Mouse (Mus musculus): ENCODE measurements at regions not wholly inside any gene's neighbourhood (a gene's known extent, or its start where the extent isn't known, plus 50 kb on each side); places are given as distances from the start of the nearest gene placed in this dataset.

DNA sequence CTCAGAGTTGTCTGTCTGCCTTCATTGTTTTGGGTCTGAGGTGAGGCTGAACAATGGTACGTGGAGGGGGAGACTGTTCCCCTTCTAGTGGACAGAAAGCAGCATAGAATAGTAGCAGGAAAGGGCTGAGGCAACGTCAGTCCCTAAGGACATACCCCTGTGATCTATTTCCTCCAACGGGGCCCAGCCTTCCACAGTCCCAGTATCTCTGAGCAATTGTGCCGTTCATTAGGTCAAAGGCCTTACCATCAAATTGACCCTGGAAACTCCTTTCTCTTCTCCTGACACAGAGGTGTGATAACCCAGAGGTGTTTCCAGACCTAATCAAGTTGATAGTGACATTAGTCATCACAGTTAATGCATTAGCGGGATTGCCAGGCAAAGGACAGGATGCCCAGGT, 73.4 kb upstream of the Nr5a2 start:
- H3K27me3 ChIP-seq (ENCODE audit: control insufficient read depth, insufficient read depth, low read length) = no peaks in the 10 kb centered on the region
- H3K4me3 ChIP-seq (replicated peaks; ENCODE audit: low read length) = no peak overlapping the region
- TF ChIP-seq POLR2A (IDR thresholded peaks at IDR 0.05; ENCODE audit: borderline replicate concordance, extremely low read depth, insufficient read depth, insufficient read length) = no peak
- DNase-seq (ENCODE audit: low spot score) = no peak
- H3K27ac ChIP-seq (replicated peaks; ENCODE audit: low read depth, low read length) = no peak overlapping the region
- no peak for ATAC-seq (ENCODE audit: low FRiP score, low read depth)
- H3K4me1 ChIP-seq (ENCODE audit: control insufficient read depth, insufficient read depth, low read length) = no peaks in the 10 kb centered on the region
- H3K9ac ChIP-seq (ENCODE audit: low read depth, low read length, severe bottlenecking) = no peak overlapping the region
- H3K4me2 ChIP-seq (replicated peaks; ENCODE audit: low read depth, low read length, severe bottlenecking) = no peak overlapping the region
- no peaks in the 10 kb centered on the region for H3K9me3 ChIP-seq (ENCODE audit: control insufficient read depth, low read length)
- WGBS = 65% methylated on average over 5 of the region's 5 CpGs
- H3K36me3 ChIP-seq (ENCODE audit: control insufficient read depth, insufficient read depth, low read length) = no peaks in the 10 kb centered on the region

DNA sequence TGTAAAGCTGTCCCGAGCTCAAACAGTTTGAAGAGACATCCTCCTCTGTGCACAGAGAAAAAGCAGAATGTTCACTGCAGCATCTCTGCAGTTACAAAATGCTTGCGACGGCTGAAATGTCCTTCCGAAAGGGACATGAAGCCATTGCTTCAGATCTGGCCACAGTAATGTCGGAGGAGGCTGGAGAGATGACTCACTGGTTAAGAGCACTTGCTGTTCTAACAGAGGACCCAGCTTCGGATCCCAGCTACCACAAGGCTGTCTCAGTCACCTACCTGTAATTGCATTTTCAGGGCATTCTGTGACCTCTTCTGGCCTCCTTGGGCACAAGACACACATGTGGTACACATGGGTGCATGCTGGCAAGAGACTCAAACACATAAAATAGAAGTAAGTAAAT, 63.5 kb upstream of the Nr5a2 start:
- no peaks in the 10 kb centered on the region for H3K36me3 ChIP-seq (ENCODE audit: control insufficient read depth, insufficient read depth, low read length)
- no peak for TF ChIP-seq POLR2A (IDR thresholded peaks at IDR 0.05; ENCODE audit: borderline replicate concordance, extremely low read depth, insufficient read depth, insufficient read length)
- H3K9ac ChIP-seq (ENCODE audit: low read depth, low read length, severe bottlenecking) = no peak overlapping the region
- H3K4me1 ChIP-seq (ENCODE audit: control insufficient read depth, insufficient read depth, low read length) = no peaks in the 10 kb centered on the region
- DNase-seq (ENCODE audit: low spot score) (no peak), ATAC-seq (ENCODE audit: low FRiP score, low read depth) (no peak)
- H3K27me3 ChIP-seq (ENCODE audit: control insufficient read depth, insufficient read depth, low read length) = no peaks in the 10 kb centered on the region
- no peak overlapping the region for H3K4me3 ChIP-seq (replicated peaks; ENCODE audit: low read length)
- 84% methylated on average over 6 of the region's 6 CpGs for WGBS
- H3K27ac ChIP-seq (replicated peaks; ENCODE audit: low read depth, low read length) = no peak overlapping the region
- H3K9me3 ChIP-seq (ENCODE audit: control insufficient read depth, low read length) = no peaks in the 10 kb centered on the region
- no peak overlapping the region for H3K4me2 ChIP-seq (replicated peaks; ENCODE audit: low read depth, low read length, severe bottlenecking)

DNA sequence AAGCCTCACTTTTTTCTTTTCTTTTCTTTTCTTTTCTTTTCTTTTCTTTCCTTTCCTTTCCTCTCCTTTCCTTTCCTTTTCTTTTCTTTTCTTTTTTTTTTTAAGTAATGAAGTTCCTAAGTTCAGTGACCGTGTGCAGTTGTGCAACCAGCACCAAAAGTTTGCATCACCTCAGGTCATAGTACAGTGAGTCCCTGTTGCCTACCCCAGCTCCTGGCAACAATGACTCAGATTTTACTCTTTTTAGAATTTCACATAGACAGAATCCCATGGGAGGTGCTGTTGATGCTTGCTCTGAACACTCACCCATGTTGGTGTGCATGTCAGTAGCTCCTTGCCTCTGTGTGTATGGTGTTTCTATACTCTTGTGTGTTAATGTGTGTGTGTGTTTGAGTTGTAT, 60.3 kb upstream of the Nr5a2 start:
- DNase-seq (ENCODE audit: low spot score) (no peak), ATAC-seq (ENCODE audit: low FRiP score, low read depth) (no peak)
- no peak overlapping the region for H3K9ac ChIP-seq (ENCODE audit: low read depth, low read length, severe bottlenecking)
- no peaks in the 10 kb centered on the region for H3K9me3 ChIP-seq (ENCODE audit: control insufficient read depth, low read length)
- H3K4me1 ChIP-seq (ENCODE audit: control insufficient read depth, insufficient read depth, low read length) = no peaks in the 10 kb centered on the region
- H3K4me3 ChIP-seq (replicated peaks; ENCODE audit: low read length) = no peak overlapping the region
- H3K27me3 ChIP-seq (ENCODE audit: control insufficient read depth, insufficient read depth, low read length) = no peaks in the 10 kb centered on the region
- no peak overlapping the region for H3K4me2 ChIP-seq (replicated peaks; ENCODE audit: low read depth, low read length, severe bottlenecking)
- no peak overlapping the region for H3K27ac ChIP-seq (replicated peaks; ENCODE audit: low read depth, low read length)
- no peak for TF ChIP-seq POLR2A (IDR thresholded peaks at IDR 0.05; ENCODE audit: borderline replicate concordance, extremely low read depth, insufficient read depth, insufficient read length)
- WGBS = 85% methylated on average over 1 of the region's 1 CpGs
- H3K36me3 ChIP-seq (ENCODE audit: control insufficient read depth, insufficient read depth, low read length) = no peaks in the 10 kb centered on the region

DNA sequence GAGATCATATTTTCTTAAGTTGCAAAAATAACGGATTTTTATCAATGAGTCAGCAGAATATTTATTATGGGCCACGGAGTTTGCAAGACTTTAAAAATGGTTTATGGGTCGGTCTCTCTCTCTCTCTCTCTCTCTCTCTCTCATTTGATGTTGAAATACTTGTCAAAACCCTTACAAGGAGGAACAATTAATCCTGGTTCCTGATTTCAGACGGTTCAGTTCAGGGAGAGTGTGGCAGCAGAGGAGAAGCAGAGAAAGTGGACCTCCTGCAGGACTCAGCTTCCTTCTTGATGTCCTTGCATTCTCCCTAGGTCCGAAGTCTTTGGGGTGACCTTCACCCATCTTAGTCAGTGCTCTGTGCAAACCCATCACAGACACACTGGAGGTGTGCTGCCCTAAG, 57.4 kb upstream of the Nr5a2 start:
- no peak for DNase-seq (ENCODE audit: low spot score)
- 70% methylated on average over 5 of the region's 5 CpGs for WGBS
- H3K9ac ChIP-seq (ENCODE audit: low read depth, low read length, severe bottlenecking) = no peak overlapping the region

DNA sequence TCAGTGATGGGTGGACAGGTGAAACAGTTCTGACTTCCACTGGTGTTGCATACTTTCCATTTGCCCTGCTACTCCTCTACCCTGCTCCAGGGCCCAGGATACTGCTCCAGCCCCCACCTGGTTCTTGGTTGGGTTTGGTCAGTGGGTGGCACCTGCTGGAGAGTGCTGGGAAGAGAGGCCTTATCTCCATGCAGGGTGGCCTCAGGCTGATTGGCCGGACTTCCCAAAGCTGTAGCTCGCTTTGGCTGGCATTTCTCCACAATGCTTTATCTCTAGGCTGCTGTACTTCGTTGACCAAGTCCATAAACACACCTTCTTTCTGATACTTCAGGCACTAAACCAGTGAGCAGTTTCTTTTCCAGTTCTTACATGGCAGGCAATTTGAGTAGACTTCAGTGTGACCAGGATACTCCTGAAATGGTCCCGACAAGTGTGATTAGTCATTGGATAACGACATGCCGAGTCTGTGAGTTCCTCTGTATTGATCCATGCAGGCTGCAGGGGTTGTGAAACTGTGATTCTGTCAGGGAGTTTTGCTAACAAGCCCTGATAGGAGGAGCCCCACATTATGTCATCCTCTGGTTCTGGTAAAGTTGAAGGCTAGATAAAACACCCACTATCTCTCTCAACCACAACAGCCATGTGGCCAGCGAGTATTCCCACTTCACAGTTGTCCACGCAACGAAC, 50.1 kb upstream of the Nr5a2 start:
- Histone ChIP-seq H3K36me3 (ENCODE audit: control insufficient read depth, insufficient read depth, low read length) (no peaks in the 10 kb centered on the region), H3K9me3 (ENCODE audit: control insufficient read depth, low read length) (no peaks in the 10 kb centered on the region), H3K27ac (replicated peaks; ENCODE audit: low read depth, low read length) (no peak overlapping the region), H3K9ac (ENCODE audit: low read depth, low read length, severe bottlenecking) (no peak overlapping the region), H3K4me2 (replicated peaks; ENCODE audit: low read depth, low read length, severe bottlenecking) (no peak overlapping the region), H3K27me3 (ENCODE audit: control insufficient read depth, insufficient read depth, low read length) (no peaks in the 10 kb centered on the region), H3K4me3 (replicated peaks; ENCODE audit: low read length) (no peak overlapping the region), H3K4me1 (ENCODE audit: control insufficient read depth, insufficient read depth, low read length) (peaks cover 3% of the 10 kb centered on the region; the same call in 1 of the 2 replicates)
- ATAC-seq (ENCODE audit: low FRiP score, low read depth) (no peak), DNase-seq (ENCODE audit: low spot score) (no peak)
- WGBS = 62% methylated on average over 9 of the region's 9 CpGs
- TF ChIP-seq POLR2A (IDR thresholded peaks at IDR 0.05; ENCODE audit: borderline replicate concordance, extremely low read depth, insufficient read depth, insufficient read length) = no peak

More for the DNA sequence above, 57.4 kb upstream of the Nr5a2 start:
- no peak overlapping the region for H3K4me3 ChIP-seq (replicated peaks; ENCODE audit: low read length)
- no peak for ATAC-seq (ENCODE audit: low FRiP score, low read depth)
- no peaks in the 10 kb centered on the region for H3K4me1 ChIP-seq (ENCODE audit: control insufficient read depth, insufficient read depth, low read length)
- H3K36me3 ChIP-seq (ENCODE audit: control insufficient read depth, insufficient read depth, low read length) = no peaks in the 10 kb centered on the region
- no peaks in the 10 kb centered on the region for H3K27me3 ChIP-seq (ENCODE audit: control insufficient read depth, insufficient read depth, low read length)
- H3K9me3 ChIP-seq (ENCODE audit: control insufficient read depth, low read length) = no peaks in the 10 kb centered on the region
- TF ChIP-seq POLR2A (IDR thresholded peaks at IDR 0.05; ENCODE audit: borderline replicate concordance, extremely low read depth, insufficient read depth, insufficient read length) = no peak
- H3K4me2 ChIP-seq (replicated peaks; ENCODE audit: low read depth, low read length, severe bottlenecking) = no peak overlapping the region
- H3K27ac ChIP-seq (replicated peaks; ENCODE audit: low read depth, low read length) = no peak overlapping the region

MicroRNA genes in the stretch of these regions (microRNA counts, 519-probe panel; counts per million panel counts)
- microRNA mmu-miR-181a (5,062 counts per million, percentile 96 among the panel's probes with 10 or more counts), microRNA mmu-miR-181b+mmu-miR-181d (2,465 counts per million, percentile 41 among the panel's probes with 10 or more counts)

Small RNA genes in the stretch of these regions (microRNA-seq; reads per million reads assigned to microRNA genes)
- 1,718 reads per million, percentile 77 among the genes with 10 or more reads in this experiment for gene Mir181a-1
- gene Mir181b-1 = 53.6 reads per million, percentile 38 among the genes with 10 or more reads in this experiment

Measured in limb, embryonic 14.5 days (tissue).